Mouse (Mus musculus): Measurements from ENCODE around the gene Cers6.

The Cers6 gene

GRCm38 (mm10) chr2:69119718-69120117, 258.5 kb downstream of the Cers6 start:
- no peak for DNase-seq (ENCODE audit: low spot score)

DNA sequence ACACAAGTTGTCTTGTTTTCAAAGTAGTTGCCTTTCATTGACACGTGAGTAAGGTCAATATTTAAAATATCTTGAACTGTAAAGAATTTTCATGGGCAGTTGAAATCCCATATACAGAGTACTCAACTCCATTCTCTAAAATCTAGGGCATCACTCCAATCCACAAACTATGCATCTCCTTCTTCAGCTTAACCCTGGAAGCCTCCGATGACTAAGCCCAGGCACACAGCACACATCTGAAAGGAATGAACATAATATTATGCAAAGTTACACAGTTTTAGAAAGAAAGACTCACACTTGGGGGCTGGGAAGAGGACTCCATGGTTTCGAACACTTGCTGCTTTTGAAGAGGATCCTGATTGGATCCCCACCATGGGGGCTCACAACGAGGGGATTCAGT, 260.4 kb downstream of the Cers6 start:
- no peak for DNase-seq (ENCODE audit: low spot score)

DNA sequence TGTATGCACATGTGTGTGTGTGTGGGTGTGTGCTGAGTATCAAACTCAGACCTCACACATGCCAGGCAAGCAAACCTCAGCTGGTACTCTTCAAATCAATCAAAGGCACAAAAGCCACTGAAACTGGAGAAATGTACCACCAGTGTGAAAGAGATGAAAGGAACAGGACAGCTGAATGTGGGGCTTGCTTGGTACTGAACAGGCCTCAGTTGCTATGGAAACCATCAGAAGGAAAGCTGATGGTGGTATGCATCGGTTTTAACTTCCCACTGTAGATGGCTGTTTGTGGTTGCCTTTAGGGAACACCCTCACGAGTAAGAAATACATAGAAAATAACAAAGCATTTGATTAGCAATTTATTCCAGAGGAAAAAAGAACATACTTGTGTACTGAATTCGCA, 264.2 kb downstream of the Cers6 start:
- no peak for DNase-seq (ENCODE audit: low spot score)

DNA sequence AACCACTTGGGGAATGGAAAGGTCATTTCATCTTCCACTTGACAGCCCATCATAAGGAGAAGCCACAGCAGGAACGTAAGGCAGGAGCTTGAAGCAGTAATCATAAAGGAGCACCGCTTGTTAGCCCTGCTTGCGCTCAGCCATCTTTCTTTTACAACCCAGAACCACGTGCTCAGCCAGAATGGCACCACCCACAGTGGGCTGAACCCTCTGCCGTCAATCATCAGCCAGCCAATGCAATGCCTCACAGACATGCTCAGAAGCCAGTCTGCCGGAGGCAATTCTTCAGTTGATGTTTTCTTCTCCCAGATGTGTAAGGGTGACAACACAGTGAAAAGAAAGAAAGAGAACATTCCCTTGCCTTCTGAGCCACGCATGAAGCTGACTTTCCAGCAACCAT, 267.1 kb downstream of the Cers6 start:
- DNase-seq (ENCODE audit: low spot score), result no peak

GRCm38 (mm10) chr2:69128921-69129395, 267.7 kb downstream of the Cers6 start:
- no peak for DNase-seq (ENCODE audit: low spot score)

DNA sequence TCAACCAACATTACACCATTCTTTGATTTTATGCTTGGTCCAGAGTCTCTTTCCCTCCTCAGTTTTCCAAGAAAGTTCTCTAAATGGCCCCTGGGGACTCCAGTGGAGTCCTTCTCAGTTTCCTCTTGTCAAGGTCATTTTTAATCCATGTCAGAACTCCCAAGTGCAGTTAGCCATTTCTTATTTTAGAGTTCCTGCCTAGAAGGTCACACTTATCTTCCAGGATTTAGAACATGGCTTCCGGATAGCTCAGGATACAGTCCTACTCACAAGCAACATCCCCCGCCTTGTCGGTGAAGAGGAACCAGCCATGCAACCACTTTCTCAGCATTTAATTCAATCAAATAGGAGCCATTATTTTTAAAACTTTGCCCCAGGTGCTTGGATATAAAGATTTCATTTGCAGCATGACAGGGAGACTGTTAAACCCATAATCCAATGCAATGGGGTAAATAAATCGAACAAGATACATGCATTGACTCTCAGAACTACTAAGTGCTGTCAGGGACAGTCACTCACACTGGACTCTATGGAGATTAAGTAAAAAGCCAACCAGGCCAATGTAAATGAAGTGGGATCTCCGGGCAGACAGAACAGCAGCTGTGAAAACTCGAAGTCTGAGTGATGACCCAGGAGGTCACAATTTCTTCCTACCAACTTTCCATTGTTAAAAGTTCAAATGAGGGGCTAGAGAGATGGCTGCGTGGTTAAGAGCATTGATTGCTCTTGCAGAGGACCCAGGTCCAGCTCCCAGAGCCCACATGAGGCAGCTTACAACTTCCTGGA, 268.4 kb downstream of the Cers6 start:
- no peak for DNase-seq (ENCODE audit: low spot score)

- DNase-seq (ENCODE audit: low spot score), result no peak
These were observed 270.8 kb downstream of the Cers6 start for GRCm38 (mm10) chr2:69132046-69132445.

DNA sequence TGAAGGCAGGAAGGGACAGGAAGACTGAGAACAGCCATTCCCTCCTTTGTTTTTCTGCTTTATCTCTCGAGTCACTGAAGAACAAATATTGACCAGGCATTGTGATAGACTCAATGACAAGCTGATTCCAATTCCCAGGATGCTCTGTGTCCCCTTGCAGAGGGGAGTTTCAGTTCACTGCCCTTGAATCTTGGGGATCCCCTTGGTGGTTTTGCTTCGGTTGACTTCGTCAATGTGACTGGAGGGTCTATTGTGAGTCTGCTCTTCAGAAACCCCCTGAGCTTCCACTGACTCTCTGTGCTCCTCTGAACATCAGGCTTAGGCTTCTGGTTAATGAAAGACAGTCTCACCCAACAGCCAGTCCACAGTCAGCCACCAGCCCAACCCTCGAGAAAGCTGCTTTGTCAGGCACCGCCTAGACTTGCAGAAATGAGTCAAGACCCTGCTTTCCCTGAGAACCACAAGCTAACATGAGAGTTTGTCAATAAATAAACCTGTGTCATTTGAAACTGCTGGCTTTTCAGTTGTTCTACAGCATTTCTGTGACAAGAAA, 271.3 kb downstream of the Cers6 start:
- DNase-seq (ENCODE audit: low spot score), result no peak

GRCm38 (mm10) chr2:69134186-69134585, 272.9 kb downstream of the Cers6 start:
- DNase-seq (ENCODE audit: low spot score), result no peak

- no peak for DNase-seq (ENCODE audit: low spot score)
These were observed 273.7 kb downstream of the Cers6 start for GRCm38 (mm10) chr2:69134937-69135336.

DNA sequence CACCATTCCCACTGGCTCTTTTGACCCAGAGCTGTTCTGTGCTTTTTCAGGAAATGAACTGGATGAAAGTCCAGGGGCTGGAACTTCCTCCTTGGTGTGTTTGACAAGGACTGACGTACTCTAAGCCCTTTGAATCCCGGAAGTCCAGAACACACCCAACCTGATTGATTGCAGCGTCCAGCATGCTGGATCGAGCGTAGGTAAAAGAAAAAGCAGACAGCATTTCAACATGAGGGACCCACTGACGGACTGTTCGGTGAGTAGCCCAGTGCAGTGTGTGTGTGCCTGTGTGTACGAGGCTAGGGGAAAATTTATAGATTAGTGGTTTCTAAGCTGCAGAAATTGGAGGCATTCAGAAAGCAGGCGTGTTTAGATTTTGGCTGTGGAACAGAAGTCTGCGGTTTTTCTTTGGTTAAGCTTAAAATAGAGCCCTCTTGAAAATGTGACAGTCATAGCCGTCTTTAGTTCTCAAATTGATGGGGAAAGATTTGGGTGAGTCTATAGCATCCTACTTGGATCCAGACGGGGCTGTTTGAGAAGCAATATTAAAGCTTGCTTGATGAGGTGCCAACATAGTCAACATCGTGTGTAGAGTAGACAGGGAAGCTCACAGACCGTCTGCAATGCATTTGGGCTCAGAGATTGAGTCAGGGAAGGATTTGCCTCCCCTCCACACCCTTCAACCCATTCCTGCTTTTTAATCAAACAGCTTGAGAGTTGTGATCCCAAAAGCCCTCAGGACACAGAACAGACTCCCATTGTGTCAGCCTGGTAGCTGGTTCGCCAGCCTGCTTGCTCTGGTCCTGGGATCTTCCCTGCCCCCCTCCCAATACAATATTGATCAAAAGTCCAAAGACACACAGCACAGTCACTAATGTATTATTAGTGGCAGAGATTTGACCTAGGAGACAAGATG, 274.7 kb downstream of the Cers6 start, which contains the start of gene Nostrin:
TSS of gene Nostrin (plus strand) at position 140 of the 916 bp plus-strand sequence.
- no peak for DNase-seq (ENCODE audit: low spot score)

DNA sequence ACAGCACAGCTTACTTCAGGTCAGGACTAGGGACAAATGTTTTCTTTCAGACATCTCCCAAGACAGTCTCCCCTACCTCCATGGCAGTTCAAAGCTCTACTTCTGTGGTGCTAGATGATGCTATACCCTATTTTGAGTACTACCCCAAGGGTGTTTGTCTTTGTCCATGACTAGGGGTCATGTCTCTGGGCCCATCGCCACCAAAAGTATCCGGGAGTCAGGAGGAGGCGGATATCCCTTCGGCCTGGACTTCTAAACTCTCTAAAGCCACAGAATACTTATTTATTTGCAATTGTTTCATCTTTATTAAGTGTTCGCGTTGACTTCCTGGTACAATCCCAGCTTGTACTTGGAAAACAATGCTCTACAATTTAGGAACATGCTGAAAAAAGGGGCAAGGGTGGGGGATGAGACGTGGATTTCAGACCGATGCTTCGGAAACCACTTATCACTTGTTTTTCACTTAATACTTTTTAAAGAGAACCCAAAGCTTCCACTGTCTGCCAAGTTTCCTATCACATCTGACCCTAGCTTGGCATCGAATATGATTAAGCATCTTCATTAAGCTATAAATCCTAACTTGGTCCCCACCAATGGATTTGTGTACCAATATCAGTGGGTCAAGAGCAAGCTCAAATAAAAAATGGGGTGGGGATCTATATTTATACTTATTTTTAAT, 276.3 kb downstream of the Cers6 start:
- DNase-seq (ENCODE audit: low spot score), result no peak

- DNase-seq (ENCODE audit: low spot score), result no peak
These were observed 277.5 kb downstream of the Cers6 start for GRCm38 (mm10) chr2:69138759-69139158.

- no peak for DNase-seq (ENCODE audit: low spot score)
These were observed 279.0 kb downstream of the Cers6 start for GRCm38 (mm10) chr2:69140215-69140614.

- no peak for DNase-seq (ENCODE audit: low spot score)
These were observed 279.6 kb downstream of the Cers6 start for GRCm38 (mm10) chr2:69140816-69141215.

- no peak for DNase-seq (ENCODE audit: low spot score)
These were observed 287.4 kb downstream of the Cers6 start for GRCm38 (mm10) chr2:69148691-69149090.

DNA sequence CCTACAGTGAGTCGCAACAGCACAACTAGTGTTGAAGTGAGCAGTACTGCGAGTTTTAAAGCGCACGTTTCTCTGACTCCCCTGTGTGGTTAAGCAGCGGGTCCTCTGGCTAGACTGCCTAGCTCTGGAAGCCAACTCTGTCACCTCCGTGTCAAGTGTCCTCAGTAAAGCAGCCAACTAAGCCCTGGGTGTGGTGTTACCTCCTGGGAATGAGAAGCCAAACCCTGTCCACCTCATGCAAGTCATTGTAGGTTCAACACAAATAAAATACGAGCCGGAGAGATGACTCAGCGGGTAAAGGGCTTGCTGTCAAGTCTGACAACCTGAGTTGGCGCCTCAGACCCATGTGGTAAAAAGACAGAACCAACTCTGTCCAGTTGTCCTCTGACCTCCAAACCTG, 287.9 kb downstream of the Cers6 start:
- no peak for DNase-seq (ENCODE audit: low spot score)

GRCm38 (mm10) chr2:69150841-69151240, 289.6 kb downstream of the Cers6 start:
- no peak for DNase-seq (ENCODE audit: low spot score)

GRCm38 (mm10) chr2:69155861-69156260, 294.6 kb downstream of the Cers6 start:
- DNase-seq (ENCODE audit: low spot score), result no peak

DNA sequence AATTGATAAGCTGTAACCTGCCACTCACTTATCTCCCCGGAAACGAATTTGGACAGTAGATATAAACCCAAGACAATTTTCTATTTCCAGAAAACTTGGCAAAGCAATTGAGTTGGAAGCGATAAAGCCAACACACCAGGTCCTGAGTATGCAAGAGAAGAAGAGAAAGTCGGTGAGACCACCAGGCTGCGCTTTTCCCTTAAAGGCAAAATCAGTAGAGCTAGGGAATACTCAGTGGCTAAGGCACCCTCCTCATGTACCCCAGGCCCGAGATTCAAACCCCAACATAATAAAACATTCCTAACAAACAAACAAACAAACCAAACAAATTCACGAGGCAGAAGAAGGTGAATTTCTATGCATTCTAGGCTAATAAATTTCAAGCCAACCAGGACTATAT, 295.0 kb downstream of the Cers6 start:
- DNase-seq (ENCODE audit: low spot score), result no peak

DNA sequence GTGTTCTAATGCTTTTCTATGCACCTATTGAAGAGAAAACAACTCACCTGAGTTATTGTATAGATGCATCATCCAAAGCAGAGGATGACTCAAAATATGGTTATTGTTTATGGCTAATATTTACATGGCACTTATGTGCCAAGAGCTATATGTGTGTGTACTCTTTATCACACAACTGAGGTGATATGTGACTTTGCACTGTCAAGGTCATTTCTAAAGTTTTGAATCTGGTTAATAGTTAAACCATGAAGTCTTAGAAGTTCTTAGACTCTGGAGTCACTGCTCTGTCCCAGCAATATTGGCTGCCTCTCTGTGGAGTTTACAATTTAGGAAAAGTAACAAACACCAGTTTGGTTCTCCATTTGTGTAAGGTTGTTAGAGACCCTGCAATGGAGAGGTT, 297.7 kb downstream of the Cers6 start:
- DNase-seq (ENCODE audit: low spot score), result no peak

Measured in spleen, adult 12 weeks (tissue).